In the genomic region with DNA sequence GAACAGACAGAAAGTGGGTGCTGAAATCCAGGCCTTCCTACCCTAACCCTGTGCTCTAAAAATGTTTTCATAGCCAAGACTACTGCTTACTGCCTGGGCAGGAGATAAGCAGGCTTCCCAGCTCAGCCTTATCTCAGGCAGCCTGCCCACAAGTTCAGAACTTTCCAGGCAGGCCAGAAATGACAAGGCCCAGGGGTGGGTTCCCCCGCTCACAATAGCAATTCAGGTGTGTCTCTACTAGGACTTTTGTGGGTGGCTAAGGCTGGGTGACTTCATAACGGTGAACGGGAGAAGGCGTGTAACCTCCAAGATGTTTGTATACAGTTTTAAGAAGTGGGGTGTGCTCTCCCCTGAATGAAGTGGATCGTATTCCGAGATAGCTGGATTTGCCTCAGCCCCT, we compare ENCODE assay signal across 8 mouse cellular contexts. TPM values are rescaled to one million over a fixed set of nuclear protein-coding genes. Genes with fewer than 3 reads are reported as not detected.
DNase-seq lines count a peak whose midpoint lies in the region; ATAC-seq lines count a peak whose summit lies in the region.

No protein-coding gene starts in this region.

- H3K4me2 ChIP-seq in kidney, embryonic 16.5 days (replicated peaks; ENCODE audit: low read depth, low read length): peak overlapping the region; percentile 71
- H3K4me2 ChIP-seq in heart, embryonic 13.5 days: peak overlapping the region; percentile 81
- peak overlapping the region; percentile 84 for H3K4me2 ChIP-seq in liver, embryonic 12.5 days

- H3K4me3 ChIP-seq in kidney, embryonic 16.5 days (ENCODE audit: low read length): peak overlapping the region; percentile 90
- H3K4me3 ChIP-seq in heart, embryonic 13.5 days: peak overlapping the region; percentile 87
- peak overlapping the region; percentile 93 for H3K4me3 ChIP-seq in liver, embryonic 12.5 days

- peak overlapping the region; percentile 99 for H3K27ac ChIP-seq in kidney, embryonic 16.5 days (ENCODE audit: low read length)
- H3K27ac ChIP-seq in heart, embryonic 13.5 days (replicated peaks): peak overlapping the region; percentile 100
- peak overlapping the region; percentile 100 for H3K27ac ChIP-seq in liver, embryonic 12.5 days

- H3K4me1 ChIP-seq in kidney, embryonic 16.5 days (ENCODE audit: insufficient read depth, low read length): peaks cover 14% of the 10 kb centered on the region
- peaks cover 26% of the 10 kb centered on the region for H3K4me1 ChIP-seq in heart, embryonic 13.5 days
- peaks cover 50% of the 10 kb centered on the region for H3K4me1 ChIP-seq in liver, embryonic 12.5 days

- H3K36me3 ChIP-seq in kidney, embryonic 16.5 days (ENCODE audit: insufficient read depth, low read length): peaks cover 23% of the 10 kb centered on the region
- peaks cover 56% of the 10 kb centered on the region for H3K36me3 ChIP-seq in heart, embryonic 13.5 days
- peaks cover 63% of the 10 kb centered on the region for H3K36me3 ChIP-seq in liver, embryonic 12.5 days

- peak; percentile 37 for ATAC-seq in kidney, embryonic 16.5 days (ENCODE audit: low FRiP score, low TSS enrichment)
- ATAC-seq in heart, embryonic 13.5 days (ENCODE audit: extremely low read depth, insufficient number of reproducible peaks, low FRiP score, low TSS enrichment): peak; percentile 47
- ATAC-seq in liver, embryonic 12.5 days: peak; percentile 81

- H3K9ac ChIP-seq in kidney, embryonic 16.5 days (replicated peaks; ENCODE audit: low read length): peak overlapping the region; percentile 94
- H3K9ac ChIP-seq in heart, embryonic 13.5 days: peak overlapping the region; percentile 95
- H3K9ac ChIP-seq in liver, embryonic 12.5 days: peak overlapping the region; percentile 98

- H3K9me3 ChIP-seq in kidney, embryonic 16.5 days (ENCODE audit: low read length): no peaks in the 10 kb centered on the region
- no peaks in the 10 kb centered on the region for H3K9me3 ChIP-seq in heart, embryonic 13.5 days
- no peaks in the 10 kb centered on the region for H3K9me3 ChIP-seq in liver, embryonic 12.5 days (replicated peaks)

- no peak for DNase-seq in kidney, postnatal 25 days
- DNase-seq in c-Kit-negative CD71-positive TER-119-positive erythroid progenitor cells, embryonic 14.5 days (ENCODE audit: low read depth, low spot score): peak; percentile 77
- DNase-seq in spleen, postnatal 4 days (ENCODE audit: low spot score in 2 of 2): peak; percentile 79 to 85
- no peak for DNase-seq in left cerebral cortex, adult 18-20 months (ENCODE audit: low spot score in 2 of 2)
- DNase-seq in cerebellum, adult 18-20 months: no peak

- 8% methylated on average over 6 of the region's 6 CpGs for whole genome bisulfite sequencing in kidney, embryonic 16.5 days
- WGBS in heart, embryonic 13.5 days: 3% methylated on average over 6 of the region's 6 CpGs
- WGBS in liver, embryonic 12.5 days (ENCODE audit: insufficient replicate concordance): 3% methylated on average over 6 of the region's 6 CpGs

- H3K27me3 ChIP-seq in kidney, embryonic 16.5 days (ENCODE audit: insufficient read depth, low read length): no peaks in the 10 kb centered on the region
- no peaks in the 10 kb centered on the region for H3K27me3 ChIP-seq in heart, embryonic 13.5 days (replicated peaks)
- no peaks in the 10 kb centered on the region for H3K27me3 ChIP-seq in liver, embryonic 12.5 days (replicated peaks)

RNA-seq across cellular contexts. Expression of gene Hmbs, which starts 0.7 kb away (rescaled TPM):
- polyA plus RNA-seq in kidney, embryonic 16.5 days (2015; fragmentation: Nextera tagmentation; extraction: Ambion mirVana): 133 and 137 TPM in 2 replicates
- polyA plus RNA-seq in heart, embryonic 13.5 days (2015; fragmentation: Nextera tagmentation; extraction: Ambion mirVana): 135 and 149 TPM in 2 replicates
- polyA plus RNA-seq in liver, embryonic 12.5 days (2016; fragmentation: Nextera tagmentation; extraction: Ambion mirVana): 1,354 and 1,355 TPM in 2 replicates
- 10 to 100 TPM; 18.1 to 19.7 TPM for total RNA-seq in left cerebral cortex, adult 18-20 months (2021)

RNA-seq across cellular contexts. Expression of gene H2afx, which starts 8.8 kb away (rescaled TPM):
- polyA plus RNA-seq in kidney, embryonic 16.5 days (2015; fragmentation: Nextera tagmentation; extraction: Ambion mirVana): 353 and 432 TPM in 2 replicates
- 196 and 199 TPM in 2 replicates for polyA plus RNA-seq in heart, embryonic 13.5 days (2015; fragmentation: Nextera tagmentation; extraction: Ambion mirVana)
- 233 and 239 TPM in 2 replicates for polyA plus RNA-seq in liver, embryonic 12.5 days (2016; fragmentation: Nextera tagmentation; extraction: Ambion mirVana)
- 10 to 100 TPM; 51.3 to 54.1 TPM for total RNA-seq in left cerebral cortex, adult 18-20 months (2021)

RNA-seq across cellular contexts. Expression of gene Dpagt1, which starts 17.5 kb away (rescaled TPM):
- 45.4 and 53.9 TPM in 2 replicates for polyA plus RNA-seq in kidney, embryonic 16.5 days (2015; fragmentation: Nextera tagmentation; extraction: Ambion mirVana)
- 33.4 and 34.4 TPM in 2 replicates for polyA plus RNA-seq in heart, embryonic 13.5 days (2015; fragmentation: Nextera tagmentation; extraction: Ambion mirVana)
- 21.9 and 24.0 TPM in 2 replicates for polyA plus RNA-seq in liver, embryonic 12.5 days (2016; fragmentation: Nextera tagmentation; extraction: Ambion mirVana)
- total RNA-seq in left cerebral cortex, adult 18-20 months (2021): 10 to 100 TPM; 13.4 to 16.3 TPM

RNA-seq across cellular contexts. Expression of gene Vps11, which starts 18.2 kb away (rescaled TPM):
- polyA plus RNA-seq in kidney, embryonic 16.5 days (2015; fragmentation: Nextera tagmentation; extraction: Ambion mirVana): 38.5 and 40.0 TPM in 2 replicates
- polyA plus RNA-seq in heart, embryonic 13.5 days (2015; fragmentation: Nextera tagmentation; extraction: Ambion mirVana): 20.0 and 21.1 TPM in 2 replicates
- 17.0 and 19.0 TPM in 2 replicates for polyA plus RNA-seq in liver, embryonic 12.5 days (2016; fragmentation: Nextera tagmentation; extraction: Ambion mirVana)
- 10 to 100 TPM; 55.6 to 56.8 TPM for total RNA-seq in left cerebral cortex, adult 18-20 months (2021)

RNA-seq across cellular contexts. Expression of gene C2cd2l, which starts 23.2 kb away (rescaled TPM):
- 11.6 and 14.3 TPM in 2 replicates for polyA plus RNA-seq in kidney, embryonic 16.5 days (2015; fragmentation: Nextera tagmentation; extraction: Ambion mirVana)
- polyA plus RNA-seq in heart, embryonic 13.5 days (2015; fragmentation: Nextera tagmentation; extraction: Ambion mirVana): 7.1 TPM in 2 replicates
- polyA plus RNA-seq in liver, embryonic 12.5 days (2016; fragmentation: Nextera tagmentation; extraction: Ambion mirVana): 12.3 and 13.0 TPM in 2 replicates
- total RNA-seq in left cerebral cortex, adult 18-20 months (2021): 100 to 1,000 TPM; 188 to 207 TPM

Comparison
In these comparisons a context has a peak if more than half of its experiments do, and no peak if none do; other contexts are left out.
1. DNase-seq: peak in c-Kit-negative CD71-positive TER-119-positive erythroid progenitor cells, embryonic 14.5 days (single experiment) and spleen, postnatal 4 days (2 of 2); none in kidney, postnatal 25 days (0 of 2), left cerebral cortex, adult 18-20 months (0 of 2) and cerebellum, adult 18-20 months (0 of 2).
2. Peak in every context shown above with its lines, with median percentiles within 50 percentile points of each other: ATAC-seq, H3K27ac ChIP-seq, H3K4me2 ChIP-seq, H3K4me3 ChIP-seq and H3K9ac ChIP-seq.